Mouse (Mus musculus): ENCODE results near the gene Gm13283.

Gene Gm13283

GRCm38 (mm10) chr4:88759610-88760268, at the start of gene Gm13283:
TSS of gene Gm13283 (plus strand) at chr4:88760119.
- peak; percentile 37 to 81 for DNase-seq (ENCODE audit: inconsistent age in 2 of 2, low spot score in 1 of 2)

GRCm38 (mm10) chr4:88714281-88714680, 45.6 kb upstream of the Gm13283 start:
- DNase-seq (ENCODE audit: inconsistent age in 2 of 2, low spot score in 1 of 2), result peak in 1 of 2 experiments; percentile 75

GRCm38 (mm10) chr4:88715059-88715458, 44.9 kb upstream of the Gm13283 start:
- DNase-seq (ENCODE audit: inconsistent age in 2 of 2, low spot score in 1 of 2), result peak in 1 of 2 experiments; percentile 68

- peak in 1 of 2 experiments; percentile 54 for DNase-seq (ENCODE audit: inconsistent age in 2 of 2, low spot score in 1 of 2)
These were observed 41.2 kb upstream of the Gm13283 start for GRCm38 (mm10) chr4:88718715-88719114.

- DNase-seq (ENCODE audit: inconsistent age in 2 of 2, low spot score in 1 of 2), result peak; percentile 94 to 98
These were observed 37.9 kb upstream of the Gm13283 start, which contains the start of the genes Gm26566 and Klhl9 for GRCm38 (mm10) chr4:88721791-88722721. TSS of gene Gm26566 (plus strand) at chr4:88721805. TSS of gene Klhl9 (minus strand) at chr4:88722465.

- DNase-seq (ENCODE audit: inconsistent age in 2 of 2, low spot score in 1 of 2), result no peak
These were observed 36.3 kb upstream of the Gm13283 start for GRCm38 (mm10) chr4:88723497-88724090.

GRCm38 (mm10) chr4:88726727-88727126, 33.2 kb upstream of the Gm13283 start:
- no peak for DNase-seq (ENCODE audit: inconsistent age in 2 of 2, low spot score in 1 of 2)

- DNase-seq (ENCODE audit: inconsistent age in 2 of 2, low spot score in 1 of 2), result peak in 1 of 2 experiments; percentile 75
These were observed 32.6 kb upstream of the Gm13283 start for GRCm38 (mm10) chr4:88727324-88727723.

- DNase-seq (ENCODE audit: inconsistent age in 2 of 2, low spot score in 1 of 2), result peak; percentile 60 to 90
These were observed 21.4 kb upstream of the Gm13283 start for GRCm38 (mm10) chr4:88738480-88738879.

GRCm38 (mm10) chr4:88739036-88739435, 20.9 kb upstream of the Gm13283 start:
- no peak for DNase-seq (ENCODE audit: inconsistent age in 2 of 2, low spot score in 1 of 2)

GRCm38 (mm10) chr4:88741426-88741825, 18.5 kb upstream of the Gm13283 start:
- DNase-seq (ENCODE audit: inconsistent age in 2 of 2, low spot score in 1 of 2), result no peak

GRCm38 (mm10) chr4:88742771-88743371, 17.0 kb upstream of the Gm13283 start:
- DNase-seq (ENCODE audit: inconsistent age in 2 of 2, low spot score in 1 of 2), result no peak

GRCm38 (mm10) chr4:88744207-88744606, 15.7 kb upstream of the Gm13283 start:
- no peak for DNase-seq (ENCODE audit: inconsistent age in 2 of 2, low spot score in 1 of 2)

GRCm38 (mm10) chr4:88749926-88750325, 10.0 kb upstream of the Gm13283 start:
- DNase-seq (ENCODE audit: inconsistent age in 2 of 2, low spot score in 1 of 2), result no peak

GRCm38 (mm10) chr4:88754818-88755340, 5.0 kb upstream of the Gm13283 start, which contains the start of gene Gm13271:
TSS of gene Gm13271 (plus strand) at chr4:88754868.
- DNase-seq (ENCODE audit: inconsistent age in 2 of 2, low spot score in 1 of 2), result peak; percentile 75 to 92

GRCm38 (mm10) chr4:88756581-88757513, 3.1 kb upstream of the Gm13283 start:
- peak in 1 of 2 experiments; percentile 81 for DNase-seq (ENCODE audit: inconsistent age in 2 of 2, low spot score in 1 of 2)

- DNase-seq (ENCODE audit: inconsistent age in 2 of 2, low spot score in 1 of 2), result peak; percentile 92 to 99
These were observed 2.3 kb upstream of the Gm13283 start for GRCm38 (mm10) chr4:88757628-88758031.

GRCm38 (mm10) chr4:88758751-88759150, 1.2 kb upstream of the Gm13283 start:
- peak in 1 of 2 experiments; percentile 60 for DNase-seq (ENCODE audit: inconsistent age in 2 of 2, low spot score in 1 of 2)

- DNase-seq (ENCODE audit: inconsistent age in 2 of 2, low spot score in 1 of 2), result peak; percentile 87 to 92
These were observed 512 bp downstream of the Gm13283 start for GRCm38 (mm10) chr4:88760431-88760830.
